Mouse (Mus musculus): ENCODE data around the gene Itga11.

Gene Itga11

GRCm38 (mm10) chr9:62722716-62723115, 45.1 kb downstream of the Itga11 start:
- no peak overlapping the region for H3K4me3 ChIP-seq (replicated peaks; ENCODE audit: low read length)
- H3K4me1 ChIP-seq (replicated peaks; ENCODE audit: low read depth, low read length), result no peaks in the 10 kb centered on the region; the same call in 1 of the 2 replicates
- TF ChIP-seq POU5F1 (IDR thresholded peaks at IDR 0.05; ENCODE audit: borderline replicate concordance, low read length) (no peak), NANOG (IDR thresholded peaks at IDR 0.05; ENCODE audit: borderline replicate concordance, low read length) (no peak), CTCF (conservative IDR thresholded peaks at IDR 0.05; ENCODE audit: low read length) (no peak)

GRCm38 (mm10) chr9:62724175-62724574, 46.5 kb downstream of the Itga11 start:
- peaks cover 2% of the 10 kb centered on the region; the same call in 1 of the 2 replicates for H3K27me3 ChIP-seq (ENCODE audit: insufficient read depth, low read length)
- no peak for TF ChIP-seq POU5F1 (IDR thresholded peaks at IDR 0.05; ENCODE audit: borderline replicate concordance, low read length)
- no peak for TF ChIP-seq CTCF (conservative IDR thresholded peaks at IDR 0.05; ENCODE audit: low read length)
- no peak for TF ChIP-seq NANOG (IDR thresholded peaks at IDR 0.05; ENCODE audit: borderline replicate concordance, low read length)
- no peaks in the 10 kb centered on the region for H3K4me1 ChIP-seq (replicated peaks; ENCODE audit: low read depth, low read length)
- no peak overlapping the region for H3K4me3 ChIP-seq (replicated peaks; ENCODE audit: low read length)
- peaks cover 14% of the 10 kb centered on the region for H3K9me3 ChIP-seq (ENCODE audit: low read length)
- no peaks in the 10 kb centered on the region for H3K36me3 ChIP-seq (ENCODE audit: insufficient read depth, low read length)

More at GRCm38 (mm10) chr9:62722716-62723115, 45.1 kb downstream of the Itga11 start:
- H3K9me3 ChIP-seq (ENCODE audit: low read length), result peaks cover 23% of the 10 kb centered on the region
- no peaks in the 10 kb centered on the region for H3K36me3 ChIP-seq (ENCODE audit: insufficient read depth, low read length)
- peaks cover 13% of the 10 kb centered on the region for H3K27me3 ChIP-seq (ENCODE audit: insufficient read depth, low read length)

GRCm38 (mm10) chr9:62725247-62725646, 47.6 kb downstream of the Itga11 start:
- H3K9me3 ChIP-seq (ENCODE audit: low read length), result peaks cover 3% of the 10 kb centered on the region; the same call in 1 of the 2 replicates
- H3K27me3 ChIP-seq (ENCODE audit: insufficient read depth, low read length), result peaks cover 2% of the 10 kb centered on the region; the same call in 1 of the 2 replicates
- TF ChIP-seq POU5F1 (IDR thresholded peaks at IDR 0.05; ENCODE audit: borderline replicate concordance, low read length) (no peak), CTCF (conservative IDR thresholded peaks at IDR 0.05; ENCODE audit: low read length) (no peak), NANOG (IDR thresholded peaks at IDR 0.05; ENCODE audit: borderline replicate concordance, low read length) (no peak)
- no peak overlapping the region for H3K4me3 ChIP-seq (replicated peaks; ENCODE audit: low read length)
- H3K36me3 ChIP-seq (ENCODE audit: insufficient read depth, low read length), result no peaks in the 10 kb centered on the region
- H3K4me1 ChIP-seq (replicated peaks; ENCODE audit: low read depth, low read length), result no peaks in the 10 kb centered on the region

- no peak for TF ChIP-seq POU5F1 (IDR thresholded peaks at IDR 0.05; ENCODE audit: borderline replicate concordance, low read length)
- peak; percentile 93 for TF ChIP-seq CTCF (conservative IDR thresholded peaks at IDR 0.05; ENCODE audit: low read length)
- TF ChIP-seq NANOG (IDR thresholded peaks at IDR 0.05; ENCODE audit: borderline replicate concordance, low read length), result no peak
- Histone ChIP-seq H3K4me3 (replicated peaks; ENCODE audit: low read length) (no peak overlapping the region), H3K27me3 (ENCODE audit: insufficient read depth, low read length) (peaks cover 4% of the 10 kb centered on the region; the same call in 1 of the 2 replicates), H3K4me1 (replicated peaks; ENCODE audit: low read depth, low read length) (no peaks in the 10 kb centered on the region), H3K36me3 (ENCODE audit: insufficient read depth, low read length) (no peaks in the 10 kb centered on the region), H3K9me3 (ENCODE audit: low read length) (no peaks in the 10 kb centered on the region)
These were observed 48.8 kb downstream of the Itga11 start for GRCm38 (mm10) chr9:62726472-62726871.

- Histone ChIP-seq H3K9me3 (ENCODE audit: low read length) (peaks cover 14% of the 10 kb centered on the region), H3K27me3 (ENCODE audit: insufficient read depth, low read length) (peaks cover 25% of the 10 kb centered on the region), H3K4me1 (replicated peaks; ENCODE audit: low read depth, low read length) (peaks cover 6% of the 10 kb centered on the region), H3K36me3 (ENCODE audit: insufficient read depth, low read length) (no peaks in the 10 kb centered on the region), H3K4me3 (replicated peaks; ENCODE audit: low read length) (no peak overlapping the region)
- TF ChIP-seq POU5F1 (IDR thresholded peaks at IDR 0.05; ENCODE audit: borderline replicate concordance, low read length) (no peak), CTCF (conservative IDR thresholded peaks at IDR 0.05; ENCODE audit: low read length) (peak; percentile 92)
These were observed 67.1 kb downstream of the Itga11 start for GRCm38 (mm10) chr9:62744558-62745275.

- Histone ChIP-seq H3K9me3 (ENCODE audit: low read length) (peaks cover 14% of the 10 kb centered on the region), H3K4me3 (replicated peaks; ENCODE audit: low read length) (no peak overlapping the region), H3K27me3 (ENCODE audit: insufficient read depth, low read length) (peaks cover 32% of the 10 kb centered on the region), H3K36me3 (ENCODE audit: insufficient read depth, low read length) (no peaks in the 10 kb centered on the region), H3K4me1 (replicated peaks; ENCODE audit: low read depth, low read length) (peaks cover 18% of the 10 kb centered on the region)
- TF ChIP-seq POU5F1 (IDR thresholded peaks at IDR 0.05; ENCODE audit: borderline replicate concordance, low read length) (no peak), CTCF (conservative IDR thresholded peaks at IDR 0.05; ENCODE audit: low read length) (no peak), NANOG (IDR thresholded peaks at IDR 0.05; ENCODE audit: borderline replicate concordance, low read length) (no peak)
These were observed 69.0 kb downstream of the Itga11 start for GRCm38 (mm10) chr9:62746646-62747045.

- H3K9me3 ChIP-seq (ENCODE audit: low read length), result peaks cover 14% of the 10 kb centered on the region
- H3K4me1 ChIP-seq (replicated peaks; ENCODE audit: low read depth, low read length), result peaks cover 18% of the 10 kb centered on the region
- H3K36me3 ChIP-seq (ENCODE audit: insufficient read depth, low read length), result no peaks in the 10 kb centered on the region
- H3K4me3 ChIP-seq (replicated peaks; ENCODE audit: low read length), result no peak overlapping the region
- no peak for TF ChIP-seq CTCF (conservative IDR thresholded peaks at IDR 0.05; ENCODE audit: low read length)
- no peak for TF ChIP-seq POU5F1 (IDR thresholded peaks at IDR 0.05; ENCODE audit: borderline replicate concordance, low read length)
- no peak for TF ChIP-seq NANOG (IDR thresholded peaks at IDR 0.05; ENCODE audit: borderline replicate concordance, low read length)
- H3K27me3 ChIP-seq (ENCODE audit: insufficient read depth, low read length), result peaks cover 19% of the 10 kb centered on the region
These were observed 72.0 kb downstream of the Itga11 start for GRCm38 (mm10) chr9:62749666-62750065.

GRCm38 (mm10) chr9:62750381-62750780, 72.8 kb downstream of the Itga11 start:
- H3K4me3 ChIP-seq (replicated peaks; ENCODE audit: low read length), result no peak overlapping the region
- TF ChIP-seq CTCF (conservative IDR thresholded peaks at IDR 0.05; ENCODE audit: low read length) (no peak), NANOG (IDR thresholded peaks at IDR 0.05; ENCODE audit: borderline replicate concordance, low read length) (no peak), POU5F1 (IDR thresholded peaks at IDR 0.05; ENCODE audit: borderline replicate concordance, low read length) (no peak)
- H3K27me3 ChIP-seq (ENCODE audit: insufficient read depth, low read length), result peaks cover 19% of the 10 kb centered on the region
- H3K9me3 ChIP-seq (ENCODE audit: low read length), result peaks cover 14% of the 10 kb centered on the region
- H3K36me3 ChIP-seq (ENCODE audit: insufficient read depth, low read length), result no peaks in the 10 kb centered on the region
- H3K4me1 ChIP-seq (replicated peaks; ENCODE audit: low read depth, low read length), result peaks cover 18% of the 10 kb centered on the region

Measured in E14TG2a.4 (cell line).